Mouse (Mus musculus) megakaryocyte-erythroid progenitor cell, adult 5-6 weeks (primary cell): ENCODE measurements around the gene Aldh1l1. TPM values are rescaled to one million over a fixed set of nuclear protein-coding genes. Genes with fewer than 3 reads are reported as not detected.
"Not testable (repeated sequence)": the region's sequence is repeated elsewhere in the genome, so short reads cannot be mapped to it uniquely, and the experiment has no call there.

Experiments
- ATAC-seq: replicated peaks from 2 replicates; pipeline ENCODE4 v1.8.0; 2016; ENCODE audit warnings: mild to moderate bottlenecking, inconsistent platforms; ENCODE audit not compliant: severe bottlenecking, poor library complexity, low FRiP score, low TSS enrichment
- total RNA-seq, 2 experiments: library from RNA; stranded (forward) in 1 of 2; stranded (reverse) in 1 of 2; fragments of 200-1000, 215-1000 nt in 1 of 2; fragments of >200 nt in 1 of 2; fragmentation: Nextera tagmentation in 1 of 2; gene quantifications; 2 replicates each; pipeline ENCODE4 v1.2.3; 2014 to 2017

Gene Aldh1l1
- total RNA-seq, 2 experiments from 2014 or later: 4.1 to 5.3 TPM

DNA sequence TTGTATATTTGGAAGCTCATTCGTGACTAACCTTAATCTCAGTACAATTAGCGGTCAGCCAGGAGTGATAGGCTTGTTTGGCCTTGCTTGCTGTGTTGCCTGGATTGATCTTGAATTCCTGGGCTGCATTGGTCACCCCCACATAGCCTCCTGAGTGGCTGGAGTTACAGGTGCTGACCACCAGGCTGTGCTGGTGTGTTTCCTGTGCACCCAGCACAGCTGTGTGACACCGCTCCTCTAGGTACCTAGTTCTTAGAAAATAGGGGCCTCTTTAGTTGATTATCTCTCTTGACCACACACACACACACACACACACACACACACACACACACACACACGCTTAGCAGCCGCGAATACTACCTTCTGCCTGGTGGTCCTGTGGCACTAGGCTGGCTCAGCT is 122.0 kb downstream of the Aldh1l1 start:
- ATAC-seq: peak; percentile 62

GRCm38 (mm10) chr6:90610248-90610647 is 124.0 kb downstream of the Aldh1l1 start:
- no peak for ATAC-seq

- no peak for ATAC-seq
Measured at GRCm38 (mm10) chr6:90613277-90613676, 127.0 kb downstream of the Aldh1l1 start.

DNA sequence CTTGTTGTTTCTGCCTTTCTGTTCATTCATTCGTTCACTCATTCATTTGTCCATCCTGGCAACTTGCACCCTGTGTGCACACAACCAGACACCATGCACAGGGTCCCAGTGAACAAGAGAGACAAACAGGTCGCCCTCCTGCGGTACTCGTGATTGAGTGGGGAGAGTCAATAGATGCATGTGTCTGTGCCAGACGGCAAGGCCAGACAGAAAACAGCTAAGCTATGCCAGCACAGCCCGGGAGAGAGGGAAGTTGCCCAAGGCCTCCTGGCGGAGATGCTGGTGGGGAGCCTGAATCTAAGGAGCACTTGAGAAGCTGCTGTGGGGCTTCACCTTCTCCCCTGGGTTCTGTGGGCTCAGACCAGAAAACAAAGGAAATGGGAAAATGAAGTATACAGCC is 129.1 kb downstream of the Aldh1l1 start:
- ATAC-seq: no peak

GRCm38 (mm10) chr6:90615991-90616390 is 129.8 kb downstream of the Aldh1l1 start:
- ATAC-seq: no peak

GRCm38 (mm10) chr6:90616481-90616880 is 130.3 kb downstream of the Aldh1l1 start:
- ATAC-seq: no peak

GRCm38 (mm10) chr6:90618274-90618673 is 132.0 kb downstream of the Aldh1l1 start:
- ATAC-seq: peak; percentile 42

- ATAC-seq: no peak
Measured at GRCm38 (mm10) chr6:90618821-90619636, 132.8 kb downstream of the Aldh1l1 start.

DNA sequence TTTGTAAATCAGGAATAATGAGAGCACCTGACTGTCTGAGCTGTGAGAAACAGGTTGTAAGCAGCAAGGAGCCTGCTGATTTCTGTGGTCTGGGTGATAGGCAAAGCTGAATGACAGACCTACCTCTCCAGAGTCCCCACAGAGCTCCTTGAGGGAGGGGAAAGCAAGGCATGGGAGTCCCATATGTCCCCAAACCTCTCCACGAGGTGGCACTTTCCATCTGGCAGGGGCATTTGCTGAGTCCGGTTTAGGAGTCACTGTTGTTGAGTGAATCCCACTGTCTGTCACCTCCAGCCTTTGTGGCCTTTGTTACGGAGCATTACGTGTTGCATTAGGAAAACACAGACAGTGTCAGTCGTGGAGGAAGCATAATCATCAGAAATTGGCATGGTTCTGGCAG is 133.7 kb downstream of the Aldh1l1 start:
- ATAC-seq: no peak

DNA sequence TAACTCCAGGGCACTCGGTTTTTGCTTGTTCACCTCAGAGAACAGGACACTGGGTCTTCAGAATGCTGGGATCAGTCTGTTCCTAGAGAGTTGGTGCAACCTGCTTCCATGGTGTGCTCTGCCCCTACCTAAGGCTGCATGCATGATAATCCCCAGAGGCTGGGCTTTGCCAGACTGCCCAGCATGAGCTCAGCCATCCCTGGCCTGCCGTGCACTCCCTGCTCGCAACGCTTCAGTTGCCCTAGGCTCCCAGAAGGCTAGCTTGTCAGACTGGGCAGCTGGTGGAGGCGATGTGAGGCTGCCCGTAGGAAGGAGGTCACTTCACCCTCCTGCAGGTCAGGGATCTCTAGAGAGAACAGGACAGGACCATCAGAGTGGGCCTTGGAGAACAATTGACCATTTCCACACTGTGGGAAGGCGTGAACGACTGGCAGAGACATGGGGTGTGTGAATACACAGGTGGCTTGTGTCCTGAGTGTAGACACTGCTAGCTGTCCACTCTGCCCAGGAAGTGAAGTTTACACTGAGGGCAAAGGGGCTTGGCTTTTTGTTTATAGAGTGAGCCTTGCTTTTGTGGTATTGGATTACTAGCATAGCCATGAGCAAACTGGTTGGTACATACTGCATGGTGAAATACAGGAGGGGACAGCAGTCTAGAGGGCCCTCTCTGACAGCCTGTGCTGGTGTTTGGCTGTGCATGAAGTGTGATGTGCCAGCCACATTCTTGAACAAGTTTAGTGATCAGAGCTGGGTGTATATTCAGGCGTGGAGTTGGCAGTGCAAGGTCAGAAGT is 134.8 kb downstream of the Aldh1l1 start:
- ATAC-seq: no peak

DNA sequence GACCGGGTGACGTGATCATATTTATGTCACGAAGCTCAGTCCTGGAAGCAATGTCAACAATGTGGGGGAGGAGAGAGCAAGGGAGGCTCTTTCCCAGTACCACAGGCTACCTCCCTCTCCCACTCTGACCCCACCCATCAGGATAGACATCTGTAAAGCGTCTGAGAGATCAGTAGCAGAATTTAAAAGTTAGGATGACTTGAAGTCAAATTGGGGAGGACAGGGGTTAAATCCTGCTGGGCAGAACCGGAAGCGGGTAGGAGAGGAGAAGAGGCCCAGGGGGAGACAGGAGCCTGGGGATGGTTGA is 135.3 kb downstream of the Aldh1l1 start:
- no peak for ATAC-seq

DNA sequence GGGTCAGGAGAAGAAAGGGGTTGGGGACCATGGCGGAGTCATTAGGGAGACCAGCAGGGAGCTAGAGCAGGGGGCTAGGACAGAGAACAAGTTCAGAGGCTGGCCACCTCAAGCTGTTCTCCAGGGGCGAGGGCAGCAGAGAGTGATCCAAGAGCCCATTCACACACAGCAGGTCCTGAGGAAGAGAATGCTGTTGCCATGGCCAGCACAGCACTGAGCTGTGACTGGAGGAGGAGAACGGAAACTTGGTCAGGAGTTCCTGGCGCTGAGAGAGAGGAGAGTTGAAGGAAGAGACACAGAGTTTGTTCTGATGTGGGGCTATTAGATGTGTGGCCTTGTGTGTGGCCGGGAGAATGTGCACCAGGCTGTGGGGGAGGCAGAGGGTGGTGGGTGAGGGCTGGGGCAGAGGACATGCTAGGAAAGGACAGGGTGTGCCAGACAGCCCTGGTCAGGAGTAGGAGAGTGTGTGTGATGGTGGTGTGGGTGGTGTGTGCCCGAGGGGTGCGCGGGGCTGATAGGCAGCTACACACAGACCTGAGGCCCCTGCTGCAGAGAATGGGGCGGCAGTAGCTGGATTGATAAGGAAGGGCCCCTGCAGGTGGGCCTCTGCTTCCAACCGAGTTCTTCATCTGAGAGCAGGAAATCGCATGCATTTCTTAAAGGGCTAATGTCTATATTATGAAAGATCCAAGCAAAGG is 136.7 kb downstream of the Aldh1l1 start:
- ATAC-seq: peak; percentile 72

GRCm38 (mm10) chr6:90623456-90623836 is 137.2 kb downstream of the Aldh1l1 start:
- peak; percentile 11 for ATAC-seq

- ATAC-seq: no peak
Measured at GRCm38 (mm10) chr6:90624184-90624583, 138.0 kb downstream of the Aldh1l1 start.

GRCm38 (mm10) chr6:90624733-90625132 is 138.5 kb downstream of the Aldh1l1 start:
- ATAC-seq: peak; percentile 39

- no peak for ATAC-seq
Measured at GRCm38 (mm10) chr6:90625207-90625994, 139.2 kb downstream of the Aldh1l1 start.

DNA sequence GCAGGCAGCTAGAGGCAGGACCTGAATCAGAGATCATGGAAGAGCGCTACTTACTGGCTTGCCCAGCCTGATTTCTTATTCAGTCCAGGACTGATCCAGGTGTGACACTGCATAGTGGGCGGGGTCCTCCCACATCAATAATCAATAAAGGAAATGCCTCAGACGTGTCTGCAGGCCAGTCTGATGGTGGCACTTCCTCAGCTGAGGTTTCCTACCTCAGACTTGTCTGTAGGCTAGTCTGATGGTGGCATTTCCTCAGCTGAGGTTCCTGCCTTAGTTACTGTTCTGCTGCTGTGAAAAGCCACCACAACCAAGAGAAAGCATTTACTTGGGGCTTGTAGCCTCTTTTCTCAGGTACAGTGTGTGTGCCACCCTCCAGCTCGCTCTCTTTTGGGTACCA is 141.3 kb downstream of the Aldh1l1 start:
- ATAC-seq: no peak

- ATAC-seq: no peak
Measured at GRCm38 (mm10) chr6:90629506-90629905, 143.3 kb downstream of the Aldh1l1 start.

DNA sequence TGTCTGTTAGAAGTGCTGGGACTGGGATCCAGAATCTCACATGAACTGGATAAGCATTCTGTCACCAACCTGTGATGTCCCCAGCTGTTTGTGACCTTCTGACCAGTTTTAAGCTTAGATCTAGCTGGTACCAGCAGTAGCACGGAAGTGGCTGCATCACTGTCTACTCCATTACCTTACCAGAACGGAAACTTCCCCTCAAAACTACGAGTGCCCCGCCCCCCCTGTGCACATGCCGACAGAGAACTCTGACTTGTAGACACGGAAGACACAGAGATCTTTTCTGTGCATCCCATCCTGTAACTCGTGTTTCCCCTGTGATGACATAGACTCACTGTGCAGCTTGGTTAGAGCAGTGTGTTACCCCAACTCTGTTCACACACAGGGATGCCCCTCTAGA is 144.2 kb downstream of the Aldh1l1 start:
- ATAC-seq: no peak

GRCm38 (mm10) chr6:90632526-90632925 is 146.3 kb downstream of the Aldh1l1 start:
- not testable (repeated sequence) for ATAC-seq
